ENCODE assay signal across 10 mouse cellular contexts in the genomic region with DNA sequence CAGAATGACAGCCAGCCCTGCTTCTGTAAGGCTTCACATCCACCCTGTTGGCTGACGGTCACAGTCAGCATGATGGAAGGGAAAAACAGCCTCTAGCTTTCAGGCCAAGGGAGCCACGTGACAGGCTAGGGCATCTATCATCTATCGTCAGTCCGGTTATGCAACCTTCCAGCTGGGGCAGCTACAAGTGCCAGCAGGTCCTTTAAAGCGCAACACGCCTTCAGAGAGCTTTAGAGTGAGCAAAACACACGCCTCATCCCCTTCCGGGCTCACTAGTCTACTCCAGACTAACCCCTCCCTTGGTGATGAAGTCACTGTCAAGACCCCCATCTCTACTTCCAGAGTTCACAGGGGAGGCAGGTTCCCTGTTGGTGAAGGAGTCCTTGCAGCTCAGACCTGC. TPM values are rescaled to one million over a fixed set of nuclear protein-coding genes. Genes with fewer than 3 reads are reported as not detected.
A peak's percentile ranks its signal among the peaks of the same experiment; 100 is the strongest.
DNase-seq lines count a peak whose midpoint lies in the region; ATAC-seq and TF ChIP-seq lines count a peak whose summit lies in the region.
"Had no signal": no experiment of that assay in that cellular context is flagged by ENCODE, and none has a peak within 500 bp of the region (broad histone marks: within the 10 kb centered on the region; RNA-seq: fewer than 3 reads in every experiment).

No protein-coding gene starts in this region.

- no peak overlapping the region for H3K9ac ChIP-seq in liver, postnatal 0 days (replicated peaks)
- H3K9ac ChIP-seq in liver, embryonic 11.5 days (ENCODE audit: low read depth, low read length), result no peak overlapping the region
- no peak overlapping the region for H3K9ac ChIP-seq in limb, embryonic 11.5 days (ENCODE audit: low read length)
- H3K9ac ChIP-seq in hindbrain, embryonic 13.5 days, result no peak overlapping the region
- H3K9ac ChIP-seq: heart, embryonic 15.5 days; neural tube, embryonic 12.5 days had no signal

- no peak overlapping the region for H3K4me3 ChIP-seq in liver, postnatal 0 days (ENCODE audit: low read depth, low read length)
- no peak overlapping the region for H3K4me3 ChIP-seq in liver, embryonic 11.5 days (ENCODE audit: low read depth, low read length)
- H3K4me3 ChIP-seq in limb, embryonic 11.5 days (ENCODE audit: low read depth, low read length), result no peak overlapping the region
- no peak overlapping the region for H3K4me3 ChIP-seq in hindbrain, embryonic 13.5 days
- H3K4me3 ChIP-seq in left cerebral cortex, adult 2 months, result no peak overlapping the region
- H3K4me3 ChIP-seq: heart, embryonic 15.5 days; neural tube, embryonic 12.5 days had no signal

- TF ChIP-seq CTCF in liver, postnatal 0 days (IDR thresholded peaks at IDR 0.05; ENCODE audit: low read depth), result no peak
- TF ChIP-seq CTCF in left cerebral cortex, adult 2 months (IDR thresholded peaks at IDR 0.05), result no peak

- H3K4me2 ChIP-seq in liver, postnatal 0 days (ENCODE audit: low read depth, low read length), result no peak overlapping the region
- no peak overlapping the region for H3K4me2 ChIP-seq in liver, embryonic 11.5 days
- H3K4me2 ChIP-seq in limb, embryonic 11.5 days (ENCODE audit: low read depth, severe bottlenecking), result no peak overlapping the region
- no peak overlapping the region for H3K4me2 ChIP-seq in hindbrain, embryonic 13.5 days
- H3K4me2 ChIP-seq: heart, embryonic 15.5 days; neural tube, embryonic 12.5 days had no signal

- 33% methylated on average over 8 of the region's 8 CpGs for WGBS in liver, postnatal 0 days (ENCODE audit: insufficient replicate concordance)
- 54% methylated on average over 8 of the region's 8 CpGs for WGBS in liver, embryonic 11.5 days
- 76% methylated on average over 8 of the region's 8 CpGs for WGBS in limb, embryonic 11.5 days
- 80% methylated on average over 8 of the region's 8 CpGs for WGBS in hindbrain, embryonic 13.5 days

- no peak for TF ChIP-seq EP300 in liver, postnatal 0 days (IDR thresholded peaks at IDR 0.05; ENCODE audit: low read depth)

- peaks cover 7% of the 10 kb centered on the region for H3K4me1 ChIP-seq in liver, postnatal 0 days (ENCODE audit: insufficient read depth)
- 0 out of 2 replicates have a peak, but pooled peaks cover 2% of the 10 kb centered on the region for H3K4me1 ChIP-seq in liver, embryonic 11.5 days (replicated peaks; ENCODE audit: control insufficient read depth, insufficient read depth, low read length)
- H3K4me1 ChIP-seq in limb, embryonic 11.5 days (ENCODE audit: control insufficient read depth, insufficient read depth, low read length), result no peaks in the 10 kb centered on the region
- no peaks in the 10 kb centered on the region for H3K4me1 ChIP-seq in hindbrain, embryonic 13.5 days (replicated peaks)
- H3K4me1 ChIP-seq: neural tube, embryonic 12.5 days had no signal

- intact Hi-C loops in left cerebral cortex, adult 2 months (cut with DNase I), result no loop called here

- H3K27ac ChIP-seq in liver, postnatal 0 days (ENCODE audit: low read depth), result no peak overlapping the region
- no peak overlapping the region for H3K27ac ChIP-seq in liver, embryonic 11.5 days (ENCODE audit: low read depth, low read length)
- H3K27ac ChIP-seq in limb, embryonic 11.5 days (replicated peaks; ENCODE audit: low read depth, low read length), result no peak overlapping the region
- H3K27ac ChIP-seq in hindbrain, embryonic 13.5 days, result no peak overlapping the region
- no peak overlapping the region for H3K27ac ChIP-seq in left cerebral cortex, adult 2 months
- H3K27ac ChIP-seq: heart, embryonic 15.5 days; neural tube, embryonic 12.5 days had no signal

- ATAC-seq in liver, postnatal 0 days, result peak; percentile 82
- no peak for ATAC-seq in liver, embryonic 11.5 days (replicated peaks; ENCODE audit: low FRiP score)
- ATAC-seq in limb, embryonic 11.5 days (ENCODE audit: insufficient number of reproducible peaks, low FRiP score, low TSS enrichment, low read depth), result no peak
- ATAC-seq in hindbrain, embryonic 13.5 days (ENCODE audit: low FRiP score), result no peak

- H3K27me3 ChIP-seq in liver, postnatal 0 days (ENCODE audit: insufficient read depth, low read length), result no peaks in the 10 kb centered on the region
- no peaks in the 10 kb centered on the region for H3K27me3 ChIP-seq in liver, embryonic 11.5 days (replicated peaks; ENCODE audit: control insufficient read depth, insufficient read depth, low read length)
- H3K27me3 ChIP-seq in limb, embryonic 11.5 days (ENCODE audit: control insufficient read depth, insufficient read depth, low read length), result no peaks in the 10 kb centered on the region
- no peaks in the 10 kb centered on the region for H3K27me3 ChIP-seq in hindbrain, embryonic 13.5 days
- H3K27me3 ChIP-seq: heart, embryonic 15.5 days; neural tube, embryonic 12.5 days had no signal

- DNase-seq in liver, postnatal 0 days, result peak; percentile 62
- DNase-seq in liver, embryonic 11.5 days (ENCODE audit: low spot score), result no peak
- DNase-seq in gonadal fat pad, adult 2 months (ENCODE audit: low read depth), result peak; percentile 85
- peak; percentile 32 for DNase-seq in limb, embryonic 11.5 days (ENCODE audit: low spot score)
- DNase-seq in urinary bladder, adult 2 months (ENCODE audit: low spot score), result peak; percentile 49
- DNase-seq in Muller cell, postnatal 12 days (ENCODE audit: inconsistent ontology term), result no peak
- no peak for DNase-seq in left cerebral cortex, adult 2 months (ENCODE audit: extremely low spot score in 1 of 2, low spot score in 2 of 2)

- H3K36me3 ChIP-seq in liver, postnatal 0 days (replicated peaks; ENCODE audit: insufficient read depth, low read length), result 0 out of 2 replicates have a peak, but pooled peaks cover 2% of the 10 kb centered on the region
- H3K36me3 ChIP-seq in liver, embryonic 11.5 days (ENCODE audit: control insufficient read depth, insufficient read depth, low read length), result no peaks in the 10 kb centered on the region; the same call in 1 of the 2 replicates
- no peaks in the 10 kb centered on the region for H3K36me3 ChIP-seq in limb, embryonic 11.5 days (ENCODE audit: control insufficient read depth, insufficient read depth, low read length)
- no peaks in the 10 kb centered on the region for H3K36me3 ChIP-seq in hindbrain, embryonic 13.5 days
- H3K36me3 ChIP-seq: heart, embryonic 15.5 days; neural tube, embryonic 12.5 days had no signal

- no peaks in the 10 kb centered on the region for H3K9me3 ChIP-seq in liver, postnatal 0 days (ENCODE audit: low read length)
- H3K9me3 ChIP-seq in liver, embryonic 11.5 days (ENCODE audit: control insufficient read depth, low read length), result no peaks in the 10 kb centered on the region
- H3K9me3 ChIP-seq in limb, embryonic 11.5 days (ENCODE audit: control insufficient read depth, low read length), result no peaks in the 10 kb centered on the region
- H3K9me3 ChIP-seq in hindbrain, embryonic 13.5 days, result no peaks in the 10 kb centered on the region
- H3K9me3 ChIP-seq: heart, embryonic 15.5 days; neural tube, embryonic 12.5 days had no signal

RNA-seq across cellular contexts. Expression of gene Ripk4, which starts 11.7 kb away (rescaled TPM):
- 2.2 and 2.4 TPM in 2 replicates for polyA plus RNA-seq in liver, postnatal 0 days (2015; fragmentation: Nextera tagmentation; extraction: Ambion mirVana)
- 3.2 and 3.5 TPM in 2 replicates for polyA plus RNA-seq in liver, embryonic 11.5 days (2014; fragmentation: Nextera tagmentation; extraction: Ambion mirVana)
- 16.5 and 17.0 TPM in 2 replicates for polyA plus RNA-seq in gonadal fat pad, adult 2 months (2012; rRNA removed)
- polyA plus RNA-seq in limb, embryonic 11.5 days (2014; fragmentation: Nextera tagmentation; extraction: Ambion mirVana), result 3.8 and 4.0 TPM in 2 replicates
- polyA plus RNA-seq in urinary bladder, adult 2 months (2012; rRNA removed), result 42.0 and 52.5 TPM in 2 replicates
- polyA plus RNA-seq in hindbrain, embryonic 13.5 days (2015; fragmentation: Nextera tagmentation; extraction: Ambion mirVana), result 0.53 and 0.63 TPM in 2 replicates
- under 1 TPM; 0.16 to 0.47 TPM for total RNA-seq in left cerebral cortex, adult 2 months (2021)

Comparison
In these comparisons a context has a peak if more than half of its experiments do, and no peak if none do; other contexts are left out.
1. DNase-seq: peak in liver, postnatal 0 days (single experiment), gonadal fat pad, adult 2 months (single experiment), limb, embryonic 11.5 days (single experiment) and urinary bladder, adult 2 months (single experiment); none in liver, embryonic 11.5 days (single experiment), Muller cell, postnatal 12 days (single experiment) and left cerebral cortex, adult 2 months (0 of 2).